Mouse (Mus musculus) liver, embryonic 16.5 days (tissue): ENCODE measurements around the gene Kpna7. TPM values are rescaled to one million over a fixed set of nuclear protein-coding genes. Genes with fewer than 3 reads are reported as not detected.
"Not testable (repeated sequence)": the region's sequence is repeated elsewhere in the genome, so short reads cannot be mapped to it uniquely, and the experiment has no call there.

ENCODE experiments used
- ATAC-seq: fragments of 200-750 bp; cut with Nextera tagmentation; 2 replicates; pipeline ENCODE4 v1.8.0; 2017; ENCODE audit warnings: low read depth, mild to moderate bottlenecking, moderate number of reproducible peaks, moderate library complexity
- H3K27ac ChIP-seq: fragments of 300-500 bp; sonication (generic); 2 replicates; pipeline ENCODE4 v1.5.1; 2014; ENCODE audit warnings: mild to moderate bottlenecking, low read length
- H3K27me3 ChIP-seq: fragments of 300-500 bp; sonication (generic); 2 replicates; pipeline ENCODE4 v1.6.1; 2014; ENCODE audit warnings: low read depth, low read length, mixed read lengths; ENCODE audit not compliant: control insufficient read depth, insufficient read depth
- H3K36me3 ChIP-seq: fragments of 300-500 bp; sonication (generic); 2 replicates; pipeline ENCODE4 v1.6.1; 2014; ENCODE audit warnings: mild to moderate bottlenecking; ENCODE audit not compliant: control insufficient read depth, insufficient read depth
- H3K4me1 ChIP-seq: fragments of 300-500 bp; sonication (generic); 2 replicates; pipeline ENCODE4 v1.6.1; 2014; ENCODE audit warnings: low read depth, low read length, mixed read lengths; ENCODE audit not compliant: control insufficient read depth
- H3K4me2 ChIP-seq: fragments of 300-500 bp; sonication (generic); 2 replicates; pipeline ENCODE4 v1.6.1; 2014; ENCODE audit warnings: low read depth, low read length, mixed read lengths
- H3K4me3 ChIP-seq: fragments of 300-500 bp; sonication (generic); 2 replicates; pipeline ENCODE4 v1.5.1; 2014; ENCODE audit warnings: low read depth, mild to moderate bottlenecking, low read length
- H3K9ac ChIP-seq: fragments of 300-500 bp; sonication (generic); 2 replicates; pipeline ENCODE4 v1.6.1; 2014; ENCODE audit warnings: low read depth, low read length
- H3K9me3 ChIP-seq: fragments of 300-500 bp; sonication (generic); replicated peaks from 2 replicates; pipeline ENCODE4 v1.6.1; 2016; ENCODE audit warnings: low read length; ENCODE audit not compliant: control insufficient read depth
- WGBS: fragments of 180-500 bp; shearing (Covaris S2); extraction: QIAGEN DNeasy Blood & Tissue Kit; methylation state at CpG from one replicate; pipeline ENCODE4 v1.1.7; 2014; ENCODE audit not compliant: insufficient replicate concordance; 5-methylcytosine and 5-hydroxymethylcytosine counted together
- polyA plus RNA-seq: library from polyadenylated mRNA; unstranded; fragments of >200 nt; fragmentation: Nextera tagmentation; extraction: Ambion mirVana; gene quantifications from 2 replicates; pipeline ENCODE4 v1.2.1, GENCODE M21; 2015

The Kpna7 gene
- polyA plus RNA-seq, 1 experiment from 2014 or later: 0.17 TPM

- no peaks in the 10 kb centered on the region for H3K27me3 ChIP-seq
- 72% methylated on average over 4 of the region's 4 CpGs for WGBS
- H3K36me3 ChIP-seq: peaks cover 49% of the 10 kb centered on the region
- no peak overlapping the region for H3K4me3 ChIP-seq
- H3K4me1 ChIP-seq: no peaks in the 10 kb centered on the region
- H3K9me3 ChIP-seq: no peaks in the 10 kb centered on the region
- H3K27ac ChIP-seq: no peak overlapping the region
- H3K9ac ChIP-seq: no peak overlapping the region
- ATAC-seq: no peak
- H3K4me2 ChIP-seq: no peak overlapping the region
Measured at GRCm38 (mm10) chr5:145096195-145096594, 12.4 kb upstream of the Kpna7 start.

GRCm38 (mm10) chr5:145089878-145090277, 6.0 kb upstream of the Kpna7 start:
- H3K9me3 ChIP-seq: no peaks in the 10 kb centered on the region
- peaks cover 23% of the 10 kb centered on the region for H3K36me3 ChIP-seq
- 42% methylated on average over 3 of the region's 3 CpGs for WGBS
- ATAC-seq: no peak
- H3K9ac ChIP-seq: no peak overlapping the region
- H3K4me2 ChIP-seq: no peak overlapping the region
- no peak overlapping the region for H3K4me3 ChIP-seq
- peaks cover 4% of the 10 kb centered on the region for H3K4me1 ChIP-seq
- H3K27ac ChIP-seq: no peak overlapping the region
- no peaks in the 10 kb centered on the region for H3K27me3 ChIP-seq

- Histone ChIP-seq H3K4me1 (peaks cover 13% of the 10 kb centered on the region), H3K36me3 (peaks cover 15% of the 10 kb centered on the region), H3K27me3 (no peaks in the 10 kb centered on the region), H3K27ac (no peak overlapping the region), H3K4me2 (no peak overlapping the region), H3K4me3 (no peak overlapping the region), H3K9me3 (no peaks in the 10 kb centered on the region), H3K9ac (no peak overlapping the region)
- ATAC-seq: no peak
- 80% methylated on average over 2 of the region's 2 CpGs for WGBS
Measured at GRCm38 (mm10) chr5:145088186-145088585, 4.4 kb upstream of the Kpna7 start.

GRCm38 (mm10) chr5:145084822-145085221, 992 bp upstream of the Kpna7 start:
- 27% methylated on average over 2 of the region's 2 CpGs for WGBS
- peak overlapping the region; percentile 91 for H3K4me2 ChIP-seq
- H3K27me3 ChIP-seq: no peaks in the 10 kb centered on the region
- no peaks in the 10 kb centered on the region for H3K9me3 ChIP-seq
- ATAC-seq: no peak
- H3K4me1 ChIP-seq: peaks cover 13% of the 10 kb centered on the region
- peak overlapping the region; percentile 98 for H3K9ac ChIP-seq
- H3K4me3 ChIP-seq: peak overlapping the region; percentile 95
- no peaks in the 10 kb centered on the region; the same call in 1 of the 2 replicates for H3K36me3 ChIP-seq
- H3K27ac ChIP-seq: no peak overlapping the region

- not testable (repeated sequence) for ATAC-seq, H3K9me3 ChIP-seq, H3K27me3 ChIP-seq, H3K36me3 ChIP-seq, H3K27ac ChIP-seq
- WGBS: 43% methylated on average over 6 of the region's 6 CpGs
- H3K4me3 ChIP-seq: peak overlapping the region; percentile 95
- H3K4me2 ChIP-seq: peak overlapping the region; percentile 91
- peak overlapping the region; percentile 98 for H3K9ac ChIP-seq
- peaks cover 13% of the 10 kb centered on the region for H3K4me1 ChIP-seq
Measured at GRCm38 (mm10) chr5:145083201-145083600, 629 bp downstream of the Kpna7 start.

- Histone ChIP-seq H3K36me3 (no peaks in the 10 kb centered on the region), H3K9ac (no peak overlapping the region), H3K27me3 (no peaks in the 10 kb centered on the region), H3K27ac (no peak overlapping the region), H3K4me1 (peaks cover 13% of the 10 kb centered on the region), H3K9me3 (no peaks in the 10 kb centered on the region), H3K4me3 (no peak overlapping the region), H3K4me2 (no peak overlapping the region)
- no peak for ATAC-seq
- WGBS: 74% methylated on average over 10 of the region's 10 CpGs
Measured at GRCm38 (mm10) chr5:145081866-145082613, 1.8 kb downstream of the Kpna7 start.

- H3K4me3 ChIP-seq: no peak overlapping the region
- H3K36me3 ChIP-seq: no peaks in the 10 kb centered on the region
- WGBS: 43% methylated on average over 3 of the region's 3 CpGs
- H3K9ac ChIP-seq: no peak overlapping the region
- no peaks in the 10 kb centered on the region for H3K27me3 ChIP-seq
- H3K9me3 ChIP-seq: no peaks in the 10 kb centered on the region
- no peaks in the 10 kb centered on the region for H3K4me1 ChIP-seq
- no peak for ATAC-seq
- no peak overlapping the region for H3K27ac ChIP-seq
- H3K4me2 ChIP-seq: no peak overlapping the region
Measured at GRCm38 (mm10) chr5:145075081-145075480, 8.7 kb downstream of the Kpna7 start.

GRCm38 (mm10) chr5:145071342-145071741, 12.5 kb downstream of the Kpna7 start:
- no peaks in the 10 kb centered on the region for H3K4me1 ChIP-seq
- H3K4me2 ChIP-seq: no peak overlapping the region
- no peak for ATAC-seq
- no peaks in the 10 kb centered on the region for H3K9me3 ChIP-seq
- H3K27ac ChIP-seq: no peak overlapping the region
- no peaks in the 10 kb centered on the region for H3K27me3 ChIP-seq
- H3K4me3 ChIP-seq: no peak overlapping the region
- H3K36me3 ChIP-seq: no peaks in the 10 kb centered on the region
- WGBS: 42% methylated on average over 6 of the region's 6 CpGs
- H3K9ac ChIP-seq: no peak overlapping the region

- no peak overlapping the region for H3K4me3 ChIP-seq
- no peak for ATAC-seq
- H3K9me3 ChIP-seq: no peaks in the 10 kb centered on the region
- no peaks in the 10 kb centered on the region for H3K36me3 ChIP-seq
- 1% methylated on average over 5 of the region's 5 CpGs for whole genome bisulfite sequencing
- no peaks in the 10 kb centered on the region for H3K4me1 ChIP-seq
- no peak overlapping the region for H3K4me2 ChIP-seq
- no peaks in the 10 kb centered on the region for H3K27me3 ChIP-seq
- H3K9ac ChIP-seq: no peak overlapping the region
- no peak overlapping the region for H3K27ac ChIP-seq
Measured at GRCm38 (mm10) chr5:145069707-145070106, 14.1 kb downstream of the Kpna7 start.
